Mouse (Mus musculus) left cerebral cortex, adult 2 months (tissue): ENCODE data around the gene Ccl11. TPM values are rescaled to one million over a fixed set of nuclear protein-coding genes. Genes with fewer than 3 reads are reported as not detected.

Experiments used
- DNase-seq, 2 experiments: peaks; one replicate each; pipeline ENCODE4 v3.0.0; 2021 to 2022; ENCODE audit warnings: low spot score in 2 of 2, mixed read lengths in 1 of 2; ENCODE audit errors: extremely low spot score in 1 of 2
- H3K27ac ChIP-seq: fragments of 200-600 bp; 2 replicates; pipeline ENCODE4 v1.8.1; 2022
- H3K4me3 ChIP-seq: fragments of 200-600 bp; 2 replicates; pipeline ENCODE4 v1.8.1; 2022
- CTCF ChIP-seq: fragments of 200-600 bp; IDR thresholded peaks from 2 replicates; pipeline ENCODE4 v1.8.1; 2022; ENCODE audit warnings: antibody characterized with exemption, mild to moderate bottlenecking, moderate library complexity
- intact Hi-C: fragments of 180-260 bp; cut with DNase I; formaldehyde crosslinking; loops from one replicate; pipeline ENCODE4 v1.15.1; 2025
- total RNA-seq, 2 experiments: library from RNA; stranded (reverse); gene quantifications; 2 replicates each; pipeline ENCODE4 v1.2.3; 2021

Ccl11 gene
- total RNA-seq, 2 experiments from 2014 or later: 0.43 TPM; not detected in 1

GRCm38 (mm10) chr11:82101529-82101928 lies 43.9 kb downstream of the Ccl11 start, which contains the start of gene Ccl12:
Ccl12 (plus strand) TSS chr11:82101845.
- no peak for DNase-seq
- intact Hi-C loops: no loop called here
- Histone ChIP-seq H3K27ac (no peak within 1 kb of the TSS), H3K4me3 (no peak within 1 kb of the TSS)
- TF ChIP-seq CTCF: no peak

DNA sequence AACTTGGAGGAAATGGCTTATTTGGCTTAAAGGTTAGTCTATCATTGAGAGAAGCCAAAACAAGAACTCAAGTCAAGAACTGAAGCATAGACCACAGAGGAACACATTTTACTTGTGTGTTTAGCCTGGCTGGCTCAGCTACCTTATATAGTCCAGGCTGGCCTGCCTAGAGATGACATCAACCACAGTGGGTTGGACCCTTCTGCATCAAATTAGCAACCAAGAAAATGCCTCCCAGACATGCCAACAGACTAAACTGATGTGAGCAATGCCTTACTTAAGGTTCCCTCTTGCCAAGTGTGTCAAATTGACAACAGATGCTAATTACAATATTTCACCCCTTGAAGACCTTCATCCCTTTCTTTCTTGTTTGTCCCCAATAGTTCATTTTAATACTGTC lies 52.0 kb downstream of the Ccl11 start:
- no peak for TF ChIP-seq CTCF
- DNase-seq: no peak
- intact Hi-C loops: no loop called here
- Histone ChIP-seq H3K27ac (no peak overlapping the region), H3K4me3 (no peak overlapping the region)

DNA sequence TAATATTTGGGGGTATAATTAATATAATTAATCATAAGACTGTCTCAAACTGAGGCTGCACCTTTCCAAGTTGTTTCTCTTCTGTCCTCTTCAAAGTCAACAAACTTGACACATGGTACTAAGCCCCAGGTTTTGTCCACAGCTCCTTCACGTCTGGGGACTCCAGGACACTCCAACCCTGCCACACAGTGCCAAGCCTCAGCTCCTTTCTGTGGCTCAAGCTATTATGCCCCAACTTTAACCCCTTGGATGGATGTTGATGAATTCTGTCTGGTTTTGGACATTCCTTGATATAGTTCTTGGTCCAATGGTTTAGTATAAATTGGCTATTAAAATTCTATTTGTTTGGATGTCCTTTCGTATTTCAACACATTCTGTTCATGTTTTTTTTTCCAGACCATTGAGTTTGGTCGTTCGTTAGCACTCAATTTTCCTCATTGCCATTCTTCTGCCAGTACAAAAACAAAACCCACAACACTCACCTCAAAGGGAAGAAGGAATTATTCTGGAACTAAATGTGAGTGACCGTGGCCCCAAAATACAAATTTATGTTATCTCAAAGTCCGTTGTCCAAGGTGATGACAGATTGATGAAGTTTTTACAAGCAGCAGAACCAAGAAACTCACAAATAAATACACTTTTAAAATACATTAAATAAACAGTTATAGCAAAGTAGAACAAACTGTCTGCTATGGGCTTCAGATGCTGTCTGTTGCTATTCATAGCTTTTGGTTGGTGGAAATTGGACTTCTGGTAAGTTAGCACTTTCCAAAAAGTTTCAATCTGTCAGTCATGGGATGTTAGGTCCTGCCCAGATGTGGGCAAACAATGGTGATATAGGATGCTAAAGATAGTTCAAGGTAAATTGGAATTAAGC lies 53.0 kb downstream of the Ccl11 start:
- TF ChIP-seq CTCF: no peak
- no peak overlapping the region for H3K4me3 ChIP-seq
- intact Hi-C loops: no loop called here
- no peak overlapping the region for H3K27ac ChIP-seq
- no peak for DNase-seq

Other genes with a start within 250 kb of the Ccl11 start
- under 1 TPM in 1 of 2 experiments, not detected in 1; 0.12 TPM for gene 5530401A14Rik, start 197.2 kb upstream of the Ccl11 start, total RNA-seq
- gene Asic2, start 89.4 kb upstream of the Ccl11 start, total RNA-seq: 10 to 100 TPM; 65.7 to 75.2 TPM
- not detected for gene Ccl2, start 22.3 kb upstream of the Ccl11 start, total RNA-seq
- gene Gm17268, start 19.3 kb upstream of the Ccl11 start, total RNA-seq: not detected
- gene Ccl7, start 12.1 kb upstream of the Ccl11 start, total RNA-seq: not detected
- not detected for gene Ccl12, start 44.0 kb downstream of the Ccl11 start, total RNA-seq
- not detected for gene Ccl8, start 57.4 kb downstream of the Ccl11 start, total RNA-seq
- not detected for gene Ccl1, start 247.9 kb downstream of the Ccl11 start, total RNA-seq